Mouse (Mus musculus) v-Abl transformed pro-B cells (cell line): ENCODE data around the gene Sspo.

Source experiments
- in situ Hi-C, 2 experiments: fragments of 400-800 bp; cut with MboI; formaldehyde crosslinking; loops; one replicate each; pipeline ENCODE4 v1.15.1; 2025; ENCODE audit not compliant: unreplicated experiment in 2 of 2

The Sspo gene

DNA sequence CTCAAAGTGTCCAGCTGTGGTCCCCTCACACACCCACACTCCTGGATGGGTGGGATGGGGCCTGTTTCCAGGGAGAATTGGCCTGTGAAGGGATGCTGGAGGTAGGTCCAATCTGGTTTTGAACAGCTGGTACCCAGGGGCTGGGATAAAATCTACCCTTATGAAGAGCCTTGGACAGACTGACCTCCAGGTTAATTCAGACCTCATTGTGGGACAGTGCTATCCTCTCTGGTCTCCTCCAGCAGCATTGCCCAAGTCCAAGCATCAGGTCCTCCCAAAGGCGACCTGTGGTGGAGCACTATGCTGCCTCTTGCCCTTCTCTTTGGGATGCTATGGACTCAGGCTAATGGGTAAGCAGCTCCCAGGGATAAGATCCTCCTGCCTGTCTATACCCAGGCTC lies at the start of gene Sspo:
Gene Sspo (plus strand): TSS at position 301 of the 400 bp plus-strand sequence.
- in situ Hi-C loops, result no loop called here

DNA sequence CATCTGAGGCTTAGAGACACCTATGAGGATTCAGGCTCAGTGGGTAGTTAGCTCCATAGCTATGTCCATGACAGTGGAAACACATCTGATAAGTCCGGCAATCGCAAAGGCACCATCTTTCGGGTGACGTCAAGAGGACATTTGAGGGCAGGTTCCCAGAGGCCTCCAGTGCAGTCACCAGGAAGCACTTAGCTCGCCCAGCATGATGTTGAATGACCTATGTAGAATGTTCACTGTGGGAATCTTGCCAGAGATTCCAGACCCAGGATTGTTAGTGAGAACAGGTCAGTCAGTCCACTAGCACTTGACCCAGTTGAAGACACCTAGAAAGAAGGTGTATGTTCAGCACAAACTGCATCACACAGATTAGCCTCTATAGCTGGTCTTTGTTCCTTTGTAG lies 48.1 kb upstream of the Sspo start:
- in situ Hi-C loops, result no loop called here

DNA sequence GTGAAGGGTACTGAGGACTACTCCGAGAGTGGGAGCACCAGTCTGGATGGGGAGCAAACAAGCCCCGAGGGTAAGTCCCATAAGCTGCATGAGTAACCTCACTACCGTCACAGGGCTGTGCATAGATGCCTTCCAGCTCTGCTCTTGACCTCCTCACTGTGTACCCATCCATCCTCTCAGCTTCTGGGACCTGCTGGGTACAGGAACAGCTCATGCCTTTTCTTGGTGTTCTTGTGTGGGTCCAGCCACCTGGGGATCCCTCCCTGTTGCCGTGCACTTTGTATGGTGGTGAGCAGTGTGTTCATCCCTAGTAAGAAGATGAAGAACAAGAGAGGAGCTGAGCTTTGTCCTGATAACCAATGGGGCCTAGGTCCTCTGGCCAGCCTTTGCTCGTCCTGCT lies 44.0 kb upstream of the Sspo start:
- in situ Hi-C loops, result no loop called here

DNA sequence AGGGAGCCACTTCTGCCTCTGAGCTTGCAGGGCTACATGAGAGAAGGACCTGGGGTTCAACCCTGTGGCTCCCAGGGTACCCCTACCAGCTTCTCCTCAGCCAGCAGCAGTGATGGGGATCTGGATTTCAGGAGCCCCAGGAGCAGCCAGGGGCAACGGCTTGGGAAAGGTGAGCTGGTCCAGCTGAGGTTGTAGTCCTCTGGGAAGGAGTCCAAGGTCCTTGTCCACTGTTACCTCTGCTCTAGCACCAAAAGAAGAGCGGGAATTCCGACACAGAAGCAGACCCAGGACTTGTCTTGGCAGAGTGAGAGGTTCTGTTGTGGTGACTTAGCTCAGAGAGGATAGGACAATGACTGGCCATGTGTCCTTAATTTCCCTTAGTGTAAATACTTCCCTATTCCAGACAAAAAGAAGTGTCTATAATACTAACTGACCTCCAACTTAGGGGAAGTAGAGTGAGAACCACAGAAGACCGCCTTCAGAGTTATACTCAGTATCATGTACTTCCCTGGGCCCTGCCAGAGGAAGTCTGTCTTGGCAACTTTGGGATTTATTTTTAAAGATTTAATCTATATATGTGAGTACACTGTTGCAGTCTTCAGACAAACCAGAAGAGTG lies 38.2 kb upstream of the Sspo start:
- in situ Hi-C loops, result no loop called here

DNA sequence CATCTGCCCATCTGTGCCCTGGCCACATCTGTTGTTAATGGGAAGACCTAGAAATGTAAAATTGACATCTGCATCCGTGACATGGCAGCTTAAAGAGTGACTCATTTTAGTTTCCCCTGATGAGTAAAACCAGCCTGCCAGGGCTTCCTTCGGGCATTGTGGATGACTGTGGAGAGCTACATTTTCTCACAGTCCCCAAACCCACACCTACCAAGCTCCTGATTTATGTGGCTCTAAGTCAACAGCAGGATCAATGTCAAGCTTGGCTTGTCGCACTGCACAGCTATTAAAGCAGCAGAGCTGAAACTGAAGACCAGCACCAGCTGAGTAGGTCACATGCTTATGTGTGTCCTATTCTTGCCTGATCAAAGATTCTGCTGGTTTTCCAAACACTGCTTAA lies 37.5 kb upstream of the Sspo start:
- in situ Hi-C loops, result no loop called here

DNA sequence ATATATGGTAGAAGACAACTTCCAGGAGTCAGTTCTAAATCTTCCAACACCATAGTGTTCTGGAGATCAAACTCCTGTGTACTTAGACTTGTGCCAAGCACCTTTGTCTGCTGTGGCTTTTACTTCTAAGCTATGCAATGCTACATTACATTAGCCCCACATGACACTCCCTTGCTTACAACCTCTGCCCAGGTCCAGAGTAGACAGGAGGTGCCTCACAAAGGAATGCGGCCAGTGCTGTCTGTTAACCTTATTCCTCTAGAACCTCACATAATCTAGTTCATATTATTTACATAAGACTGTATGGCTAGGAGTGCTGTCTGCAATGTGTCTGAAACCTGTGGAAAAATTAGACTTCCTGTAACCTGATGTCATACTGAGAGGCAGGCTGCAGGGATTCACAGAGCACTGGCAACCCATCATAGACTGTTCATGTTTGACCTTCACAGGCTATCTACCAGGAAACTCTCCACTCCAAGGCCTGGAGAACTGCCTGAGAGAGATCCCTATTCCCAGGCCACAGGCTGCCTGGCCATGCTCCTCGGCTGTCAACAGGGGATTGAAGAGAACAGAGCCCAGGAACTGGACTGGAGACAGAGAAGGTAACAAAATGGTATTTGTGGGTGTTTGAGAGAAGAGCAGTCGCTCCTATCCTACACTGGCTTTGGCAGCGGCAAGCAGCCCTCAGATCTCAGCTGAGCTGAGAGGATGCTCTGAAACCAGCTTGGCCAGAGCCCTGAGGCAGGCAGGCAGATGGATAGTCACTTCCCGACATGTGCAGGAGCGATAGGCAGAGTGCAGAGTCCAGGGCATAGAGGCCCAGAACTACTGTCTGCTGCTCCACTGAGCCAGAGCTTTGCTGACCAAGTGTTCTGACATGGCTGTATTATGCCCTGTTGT lies 36.6 kb upstream of the Sspo start:
- in situ Hi-C loops, result no loop called here

DNA sequence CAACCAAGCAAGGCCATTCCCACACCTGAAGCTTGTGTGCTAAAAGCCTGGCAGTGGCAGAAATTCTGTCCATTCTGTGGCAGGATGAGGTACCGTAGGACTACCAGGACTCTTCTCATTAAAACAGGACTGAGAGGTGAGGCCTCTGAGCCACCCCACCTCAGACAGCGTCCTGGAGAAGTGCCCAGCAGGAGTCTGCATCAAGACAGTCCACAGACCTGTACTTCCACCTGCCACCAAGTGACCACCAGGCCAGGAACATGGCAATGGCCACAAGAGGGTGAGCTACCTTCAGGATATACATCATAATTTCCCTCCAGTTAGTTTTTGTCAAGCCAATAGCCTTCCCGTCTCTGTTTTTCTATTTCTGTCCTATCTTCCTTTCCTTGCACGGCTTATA lies 35.9 kb upstream of the Sspo start:
- in situ Hi-C loops, result no loop called here

DNA sequence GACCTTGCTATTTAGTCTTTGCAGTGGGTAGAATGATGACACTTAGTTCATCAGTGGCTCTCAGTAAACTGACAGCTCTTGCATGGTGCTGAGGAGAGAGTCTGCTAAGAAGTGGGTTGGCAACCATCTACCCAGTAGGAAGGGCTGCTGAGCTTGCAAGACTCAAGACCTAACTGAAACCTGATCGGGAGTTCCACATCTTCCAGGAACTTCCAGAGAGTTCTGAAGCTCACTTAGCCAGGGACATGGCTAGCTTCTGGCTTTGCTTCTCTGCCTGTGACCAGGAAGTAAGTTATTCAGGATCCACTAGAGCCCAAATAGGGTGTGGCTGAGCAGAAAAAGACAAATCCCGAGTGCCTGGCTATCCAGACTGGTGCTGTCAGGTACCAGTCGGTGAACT lies 35.4 kb upstream of the Sspo start:
- in situ Hi-C loops, result no loop called here

DNA sequence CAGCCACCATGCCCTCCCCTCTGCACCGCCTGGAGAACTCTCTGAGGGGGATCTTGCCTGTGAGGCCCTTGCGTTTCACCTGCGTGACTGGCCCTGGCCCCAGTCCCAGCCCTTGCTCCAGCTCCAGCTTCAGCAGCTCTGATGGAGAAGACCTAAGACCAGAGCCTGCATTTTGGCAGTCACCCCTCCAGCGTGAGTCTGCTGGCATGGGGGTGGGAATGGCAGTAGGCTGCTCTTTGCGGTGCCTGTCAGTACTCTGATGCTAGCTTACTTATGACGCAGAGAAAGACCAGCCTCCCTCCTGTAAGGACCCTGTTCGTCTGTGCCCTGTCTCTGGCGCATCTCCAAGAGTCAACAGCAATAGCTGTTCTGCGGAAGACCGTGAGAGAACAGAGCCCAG lies 34.9 kb upstream of the Sspo start:
- in situ Hi-C loops, result no loop called here

DNA sequence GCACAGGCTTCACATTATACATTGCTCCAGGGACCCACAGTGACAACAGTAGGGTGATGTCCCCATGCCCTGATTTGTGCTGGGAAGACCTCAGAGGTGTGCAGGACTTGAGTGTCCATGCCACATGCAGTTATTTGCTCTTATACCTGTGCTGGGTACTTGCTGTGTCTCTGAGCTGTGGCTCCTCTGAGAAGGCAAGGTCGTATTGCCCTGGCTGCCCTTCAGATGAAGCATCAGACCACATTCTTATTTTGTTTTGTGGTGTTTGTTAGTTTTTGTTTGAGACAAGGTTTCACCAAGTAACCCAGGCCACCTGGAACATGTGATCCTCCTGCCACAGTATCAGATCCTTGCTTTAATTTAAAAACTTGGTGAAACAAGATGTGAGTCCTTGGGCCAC lies 33.1 kb upstream of the Sspo start:
- in situ Hi-C loops, result no loop called here

DNA sequence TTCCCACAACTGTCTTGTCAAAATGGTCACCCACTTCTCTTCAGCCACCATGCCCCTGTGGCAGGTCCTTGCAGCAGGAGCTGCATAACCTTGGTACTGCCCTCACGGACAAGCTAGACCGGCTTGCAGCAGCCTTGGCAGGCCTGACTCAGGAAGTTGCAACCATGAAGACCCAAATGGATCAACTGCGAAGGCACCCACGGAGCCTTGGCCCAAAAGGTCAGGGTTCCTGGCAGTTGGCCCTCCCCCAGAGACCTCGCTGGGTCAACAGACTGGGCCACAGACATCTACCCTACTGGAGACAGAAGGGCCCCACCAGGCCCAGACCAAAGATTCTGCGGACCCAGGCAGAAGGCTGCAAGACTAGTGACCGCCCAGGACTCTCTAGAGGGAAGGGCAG lies 32.4 kb upstream of the Sspo start:
- in situ Hi-C loops, result no loop called here

DNA sequence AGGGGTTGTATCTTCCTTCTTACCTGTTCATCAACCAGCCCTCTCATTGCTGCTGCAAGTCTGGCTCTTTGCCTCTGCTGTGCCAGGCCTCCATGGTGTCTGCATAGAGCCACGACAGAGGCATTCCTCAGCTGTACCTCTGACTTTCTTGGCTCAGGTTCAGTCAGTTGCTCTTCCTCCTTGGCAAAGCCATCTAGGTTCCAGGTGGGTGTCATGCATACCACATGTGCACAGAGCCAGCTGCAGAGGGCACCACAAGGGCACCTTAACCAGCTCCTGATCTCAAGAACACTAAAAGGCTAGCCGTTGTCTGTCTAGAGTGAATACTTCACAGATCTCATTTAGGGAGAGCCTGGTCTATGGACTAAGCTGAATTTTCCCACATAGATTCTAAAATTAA lies 31.5 kb upstream of the Sspo start:
- in situ Hi-C loops, result no loop called here

DNA sequence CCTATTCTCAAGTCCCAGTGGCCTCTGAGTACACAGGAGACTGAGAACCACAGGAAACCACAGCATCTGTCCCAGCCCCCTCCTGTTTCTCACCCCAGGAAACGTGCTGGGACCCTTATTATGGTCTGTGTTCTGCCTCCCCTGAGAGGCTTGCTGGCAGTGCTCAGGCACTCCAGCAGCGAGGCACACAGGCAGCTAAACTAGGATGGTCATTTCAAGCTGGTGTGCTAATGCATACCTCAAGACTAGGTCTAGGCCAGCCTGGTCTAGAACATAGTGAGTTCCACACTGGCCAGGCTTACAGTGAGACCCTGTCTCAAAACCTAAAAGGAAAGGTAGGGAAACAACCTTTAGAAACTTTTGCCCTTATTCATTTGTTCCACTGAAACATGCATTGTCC lies 27.4 kb upstream of the Sspo start:
- in situ Hi-C loops, result no loop called here

DNA sequence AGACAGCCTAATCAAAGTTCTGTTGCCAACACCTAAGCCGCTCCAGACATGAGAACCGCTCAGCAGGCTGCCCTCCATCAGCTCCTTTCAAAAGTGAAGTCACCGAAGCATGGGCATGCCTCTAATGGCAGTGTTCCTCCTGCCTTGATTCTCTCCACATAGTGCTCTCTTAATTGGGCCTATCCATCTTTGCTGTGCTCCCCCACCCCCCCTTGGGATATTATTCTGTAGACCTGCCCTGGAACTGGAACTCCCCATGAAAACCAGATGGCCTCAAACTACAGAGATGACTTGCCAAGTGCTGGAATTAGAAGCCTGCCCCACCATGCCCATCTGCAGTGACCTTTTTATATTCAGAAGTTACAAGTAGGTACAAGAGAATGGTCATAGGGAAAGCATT lies 24.7 kb upstream of the Sspo start:
- in situ Hi-C loops, result no loop called here

DNA sequence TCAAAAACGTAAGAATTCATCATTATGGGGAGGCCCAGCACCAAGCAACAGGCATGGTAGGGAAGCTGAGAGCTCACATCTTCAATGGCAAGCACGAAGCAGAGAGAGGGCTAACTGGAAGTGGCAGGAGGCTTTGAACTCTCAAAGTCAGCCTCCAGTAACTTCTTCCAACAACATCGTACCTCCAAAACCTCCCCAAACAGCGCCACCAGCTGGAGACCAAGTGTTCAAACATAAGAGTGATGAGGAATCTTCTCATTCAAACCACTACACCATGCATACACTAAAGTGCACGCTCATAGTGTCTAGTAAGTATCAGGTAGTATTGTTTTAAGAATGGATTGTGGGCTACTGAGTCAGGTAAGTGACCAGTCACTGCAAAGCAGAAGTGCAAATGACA lies 24.0 kb upstream of the Sspo start:
- in situ Hi-C loops, result no loop called here

DNA sequence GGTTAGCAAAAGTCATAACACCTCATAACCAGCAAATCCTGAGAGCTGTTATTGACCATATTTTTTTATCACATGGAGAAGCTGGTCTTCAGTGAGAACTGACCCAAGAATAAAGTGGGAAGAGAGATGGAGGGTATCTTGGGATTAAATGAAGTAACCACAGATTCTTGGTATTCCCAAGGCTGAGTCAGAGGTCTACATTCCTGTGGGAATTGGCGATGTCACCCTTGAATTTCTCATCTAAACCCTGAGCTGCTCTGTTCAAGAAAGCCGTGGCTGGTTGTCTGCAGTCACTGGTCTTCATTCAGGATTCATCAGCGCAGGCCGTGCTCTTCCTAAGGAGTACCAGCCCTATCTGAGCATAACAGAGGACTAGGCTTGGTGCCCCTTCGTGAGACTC lies 21.1 kb upstream of the Sspo start:
- in situ Hi-C loops, result no loop called here

DNA sequence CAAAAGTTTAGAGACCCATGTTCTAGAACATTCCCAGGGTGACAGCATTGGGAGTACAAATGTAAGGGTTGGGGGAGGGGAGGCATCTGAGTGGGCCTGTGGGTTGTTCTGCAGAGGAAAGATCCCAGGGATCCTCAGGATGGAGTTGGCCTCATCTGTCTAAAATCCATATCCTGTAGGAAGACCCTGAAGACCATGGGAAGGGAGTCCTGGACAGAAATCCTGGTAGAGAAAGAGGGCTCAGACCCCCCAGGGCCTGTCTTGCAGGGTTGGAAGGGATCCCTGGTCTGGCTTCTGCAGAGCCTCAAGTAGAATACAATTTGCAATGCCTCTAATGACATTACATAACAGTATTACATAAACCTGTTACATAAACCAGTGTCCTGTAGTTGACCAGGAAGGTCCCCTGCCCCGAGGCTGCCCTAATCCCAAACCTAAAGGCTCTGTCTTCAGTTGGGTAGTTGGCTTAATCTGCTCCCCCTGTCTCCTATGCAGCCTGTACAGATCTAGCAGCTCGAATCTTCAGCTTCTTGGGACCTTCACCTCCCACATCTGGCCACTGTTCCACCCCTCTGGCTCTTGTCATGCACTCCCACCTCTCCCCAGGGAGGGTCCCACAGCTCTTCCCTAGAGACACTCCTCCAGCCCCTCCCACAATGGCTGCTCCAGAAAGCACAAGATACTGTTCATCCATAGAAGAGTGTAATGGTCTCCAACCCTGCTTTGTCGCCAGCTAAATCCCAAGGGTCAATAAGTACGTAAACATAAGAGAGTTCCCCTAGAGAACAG lies 19.1 kb upstream of the Sspo start:
- in situ Hi-C loops, result no loop called here

DNA sequence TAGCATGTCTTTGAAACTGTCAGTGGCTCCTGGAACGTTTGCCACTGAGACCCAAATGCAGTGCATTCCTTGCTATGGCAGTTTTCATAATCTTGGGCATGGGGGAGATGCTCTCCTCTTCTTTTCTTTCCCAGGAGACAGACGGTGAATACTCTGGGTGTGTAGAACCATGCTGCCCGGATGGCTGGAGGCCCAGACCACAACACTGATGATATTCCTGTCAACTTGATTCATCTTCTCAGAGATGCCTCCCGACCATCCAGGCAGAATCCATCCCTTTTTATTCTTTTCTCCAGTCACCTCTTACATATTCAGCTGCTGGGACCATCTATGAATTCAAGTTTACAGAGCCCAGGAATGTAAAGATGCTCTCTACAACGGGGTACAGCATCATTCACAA lies 17.3 kb upstream of the Sspo start:
- in situ Hi-C loops, result no loop called here

DNA sequence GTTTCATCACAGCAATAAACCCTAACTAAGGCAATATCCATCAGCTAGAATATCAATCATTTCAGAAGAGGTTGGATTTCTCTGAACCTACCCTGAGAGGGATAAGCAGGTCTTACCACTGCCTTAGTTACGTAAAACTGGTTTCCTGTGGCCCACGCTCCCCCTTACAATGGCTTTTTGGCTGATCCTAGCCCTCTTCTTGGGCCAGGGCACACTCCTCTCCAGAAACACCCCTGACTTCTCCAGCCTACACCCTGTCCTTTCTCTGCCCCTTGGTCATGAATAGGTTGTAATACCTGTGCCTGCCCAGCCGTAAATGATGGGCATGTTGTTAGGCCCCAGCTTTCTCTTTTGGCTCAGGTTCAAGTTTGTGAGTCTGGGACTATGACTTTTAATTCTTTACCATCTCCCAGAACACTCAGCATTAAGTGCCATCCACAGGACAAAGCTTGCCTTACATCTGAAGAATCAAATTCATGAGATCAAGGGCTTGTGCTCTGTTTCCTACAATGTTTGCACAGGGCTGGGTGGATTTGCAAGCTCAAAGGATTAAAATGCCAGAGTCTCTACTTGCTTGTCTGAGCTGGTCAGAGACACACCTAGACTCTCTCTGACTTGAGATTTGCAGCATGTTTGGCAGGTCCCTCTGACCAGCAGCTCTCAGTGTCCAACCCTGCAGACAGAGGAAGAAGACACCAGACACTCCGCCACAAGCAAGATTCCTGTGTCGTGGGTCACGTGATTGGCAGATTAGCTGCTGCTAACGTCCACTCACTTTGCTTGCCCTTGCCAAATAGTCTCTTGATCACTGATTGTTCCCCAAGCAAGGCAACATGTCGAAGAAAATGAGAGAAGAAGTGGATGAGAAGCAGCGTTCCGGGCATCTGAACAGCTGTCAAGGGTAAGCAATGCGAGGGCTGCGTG lies 14.9 kb upstream of the Sspo start:
- in situ Hi-C loops, result no loop called here

DNA sequence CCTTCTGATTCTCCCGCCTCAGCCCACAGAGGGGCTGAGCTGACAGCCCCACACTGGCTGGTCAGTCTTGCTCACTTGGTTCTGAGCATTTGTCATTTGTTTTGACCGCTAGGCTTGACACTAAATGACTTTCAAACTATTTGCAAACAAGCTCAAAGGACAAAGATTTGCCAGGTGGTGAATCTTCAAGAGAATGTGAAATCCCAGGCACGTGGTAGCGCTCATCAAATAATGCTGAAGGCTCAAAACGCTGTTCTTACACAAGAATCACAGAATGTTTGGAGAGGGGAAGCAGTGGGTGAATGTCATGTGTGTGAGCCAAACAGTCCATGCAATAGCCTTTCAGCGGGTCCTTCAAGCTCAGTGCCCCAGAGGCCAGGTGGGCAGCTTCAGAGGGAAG lies 13.4 kb upstream of the Sspo start:
- in situ Hi-C loops, result no loop called here

DNA sequence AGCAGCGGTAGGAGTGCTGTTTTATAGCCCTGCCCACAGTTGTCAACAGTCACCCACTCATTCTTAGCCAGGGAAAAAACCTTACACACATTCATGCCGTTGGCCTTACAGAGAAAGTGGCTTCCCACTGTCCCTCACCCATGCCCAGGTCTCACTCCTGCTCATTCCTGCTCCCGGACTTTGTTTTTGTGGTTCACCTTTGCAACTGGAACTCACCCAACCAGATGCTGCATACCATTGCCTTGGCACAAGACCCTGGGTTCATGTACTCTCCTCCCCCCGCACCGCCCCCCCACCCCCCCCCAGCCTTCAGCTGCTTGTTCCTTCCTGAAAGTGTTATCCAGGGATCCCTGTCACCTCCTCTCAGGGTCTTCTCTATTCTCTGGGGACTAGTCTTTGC lies 12.9 kb upstream of the Sspo start:
- in situ Hi-C loops, result no loop called here
